Mouse (Mus musculus): ENCODE data around the gene Gabrb1. TPM values are rescaled to one million over a fixed set of nuclear protein-coding genes. Genes with fewer than 3 reads are reported as not detected.

Gabrb1 gene
- 0.37 and 1.1 TPM in 2 replicates for polyA plus RNA-seq (2015; fragmentation: Nextera tagmentation; extraction: Ambion mirVana)

DNA sequence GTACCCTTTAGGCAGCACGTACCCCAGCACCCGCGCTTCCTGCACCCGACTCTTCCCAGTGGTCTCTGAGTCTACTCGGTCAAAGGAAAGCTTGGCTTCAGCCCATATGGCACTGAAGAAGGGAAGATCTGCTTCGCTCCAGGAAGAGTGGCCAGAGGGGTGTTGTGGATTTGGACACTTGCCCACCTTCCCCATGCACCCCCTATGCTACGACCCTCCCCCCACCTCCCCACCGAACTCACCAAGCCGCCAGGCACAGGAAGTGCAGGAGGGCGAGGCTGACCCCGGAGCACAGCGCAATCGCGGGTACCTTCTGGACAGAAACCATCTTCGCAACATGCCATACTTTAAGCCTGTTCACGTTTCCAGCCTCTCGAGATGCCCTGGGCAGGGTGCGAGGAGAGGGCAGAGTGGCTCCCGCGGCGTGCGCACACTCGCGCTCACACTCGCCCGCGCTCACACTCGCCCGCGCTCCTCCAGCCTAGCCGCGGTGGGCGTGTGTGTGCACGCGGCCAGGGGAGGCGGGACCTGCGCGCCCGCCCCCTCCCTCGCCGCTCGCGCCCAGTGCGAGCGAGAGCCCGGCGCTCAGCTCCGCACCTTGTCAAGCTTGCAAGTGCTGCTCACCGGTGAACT is at the start of gene Gabrb1:
Gabrb1 (plus strand) TSS at position 632 of the 633 bp plus-strand sequence.
- no peaks in the 10 kb centered on the region for H3K36me3 ChIP-seq
- H3K9ac ChIP-seq, result peak within 1 kb of the TSS; percentile 26; the same call in 1 of the 2 replicates
- under 1% methylated on average over 49 of the region's 49 CpGs for WGBS
- peak within 1 kb of the TSS; percentile 99 for H3K4me2 ChIP-seq (replicated peaks)
- no peaks in the 10 kb centered on the region; the same call in 1 of the 2 replicates for H3K4me1 ChIP-seq (replicated peaks)
- H3K27ac ChIP-seq, result no peak within 1 kb of the TSS
- peak; percentile 94 for ATAC-seq
- peak within 1 kb of the TSS; percentile 52 for H3K4me3 ChIP-seq (replicated peaks)
- H3K27me3 ChIP-seq (replicated peaks), result peaks cover 20% of the 10 kb centered on the region
- H3K9me3 ChIP-seq, result no peaks in the 10 kb centered on the region

GRCm38 (mm10) chr5:71608735-71609134 is 49.2 kb upstream of the Gabrb1 start:
- no peaks in the 10 kb centered on the region for H3K4me1 ChIP-seq (replicated peaks)
- no peak overlapping the region for H3K4me3 ChIP-seq (replicated peaks)
- no peak for ATAC-seq
- WGBS, result 76% methylated on average over 1 of the region's 1 CpGs
- H3K9me3 ChIP-seq, result no peaks in the 10 kb centered on the region
- no peaks in the 10 kb centered on the region for H3K27me3 ChIP-seq (replicated peaks)
- H3K4me2 ChIP-seq (replicated peaks), result no peak overlapping the region
- H3K9ac ChIP-seq, result no peak overlapping the region
- H3K36me3 ChIP-seq, result no peaks in the 10 kb centered on the region
- H3K27ac ChIP-seq, result no peak overlapping the region

GRCm38 (mm10) chr5:71614311-71614710 is 43.6 kb upstream of the Gabrb1 start:
- no peaks in the 10 kb centered on the region for H3K27me3 ChIP-seq (replicated peaks)
- H3K36me3 ChIP-seq, result no peaks in the 10 kb centered on the region
- H3K4me3 ChIP-seq (replicated peaks), result no peak overlapping the region
- H3K4me2 ChIP-seq (replicated peaks), result no peak overlapping the region
- H3K9ac ChIP-seq, result no peak overlapping the region
- H3K9me3 ChIP-seq, result no peaks in the 10 kb centered on the region
- no peak for ATAC-seq
- no peak overlapping the region for H3K27ac ChIP-seq
- WGBS, result 89% methylated on average over 1 of the region's 1 CpGs
- no peaks in the 10 kb centered on the region for H3K4me1 ChIP-seq (replicated peaks)

GRCm38 (mm10) chr5:71616734-71617133 is 41.2 kb upstream of the Gabrb1 start:
- H3K36me3 ChIP-seq, result no peaks in the 10 kb centered on the region
- WGBS, result 65% methylated on average over 4 of the region's 4 CpGs
- H3K9me3 ChIP-seq, result no peaks in the 10 kb centered on the region
- H3K27ac ChIP-seq, result no peak overlapping the region
- no peaks in the 10 kb centered on the region for H3K27me3 ChIP-seq (replicated peaks)
- no peak overlapping the region for H3K4me2 ChIP-seq (replicated peaks)
- H3K4me3 ChIP-seq (replicated peaks), result no peak overlapping the region
- no peak for ATAC-seq
- H3K4me1 ChIP-seq (replicated peaks), result no peaks in the 10 kb centered on the region
- H3K9ac ChIP-seq, result no peak overlapping the region

GRCm38 (mm10) chr5:71627820-71628219 is 30.1 kb upstream of the Gabrb1 start:
- no peak for ATAC-seq
- no peaks in the 10 kb centered on the region for H3K27me3 ChIP-seq (replicated peaks)
- H3K4me1 ChIP-seq (replicated peaks), result no peaks in the 10 kb centered on the region
- H3K36me3 ChIP-seq, result no peaks in the 10 kb centered on the region
- H3K4me3 ChIP-seq (replicated peaks), result no peak overlapping the region
- no peak overlapping the region for H3K4me2 ChIP-seq (replicated peaks)
- no peaks in the 10 kb centered on the region for H3K9me3 ChIP-seq
- 89% methylated on average over 3 of the region's 3 CpGs for WGBS
- H3K27ac ChIP-seq, result no peak overlapping the region
- no peak overlapping the region for H3K9ac ChIP-seq

DNA sequence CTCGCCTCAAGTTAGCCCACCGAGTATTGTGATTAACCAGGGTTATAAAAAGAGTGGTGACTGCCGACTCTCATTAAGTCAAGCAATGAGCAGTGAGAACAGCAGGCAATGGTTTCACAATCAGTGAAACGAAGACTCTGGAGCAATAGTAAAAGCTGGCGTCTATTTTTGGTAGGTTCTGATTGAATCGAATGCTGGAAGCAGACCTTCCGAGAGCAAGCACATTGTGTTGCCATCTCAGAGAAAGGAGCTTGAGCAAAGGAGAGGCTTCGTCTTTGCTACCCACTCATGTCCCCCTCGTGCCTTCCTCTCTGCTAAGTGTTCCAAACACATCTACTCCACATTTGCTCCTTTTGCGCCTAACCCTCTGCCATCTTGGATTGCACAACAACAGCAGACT is 18.1 kb upstream of the Gabrb1 start:
- no peaks in the 10 kb centered on the region for H3K9me3 ChIP-seq
- no peaks in the 10 kb centered on the region for H3K36me3 ChIP-seq
- H3K4me2 ChIP-seq (replicated peaks), result no peak overlapping the region
- no peak overlapping the region for H3K27ac ChIP-seq
- H3K27me3 ChIP-seq (replicated peaks), result no peaks in the 10 kb centered on the region
- H3K4me3 ChIP-seq (replicated peaks), result no peak overlapping the region
- H3K4me1 ChIP-seq (replicated peaks), result no peaks in the 10 kb centered on the region
- no peak for ATAC-seq
- WGBS, result 81% methylated on average over 10 of the region's 10 CpGs
- H3K9ac ChIP-seq, result no peak overlapping the region

DNA sequence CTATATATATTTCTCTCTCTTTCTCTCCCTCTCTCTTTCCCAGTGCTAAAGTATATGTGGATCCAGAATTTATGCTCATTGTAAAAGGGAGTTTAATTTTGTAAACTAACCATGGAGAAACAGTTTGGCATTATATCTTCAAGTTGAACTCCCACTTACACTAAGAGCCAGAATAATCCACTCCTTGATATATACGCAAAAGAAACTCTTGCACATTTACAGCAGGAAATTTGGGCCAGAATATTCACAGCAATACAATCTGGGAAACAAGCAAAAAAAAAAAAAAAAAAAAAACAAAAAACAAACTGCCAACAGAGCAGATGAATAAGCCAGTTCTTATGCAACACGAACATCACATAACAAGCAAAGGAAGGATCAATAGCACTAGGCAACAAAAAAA is 9.8 kb upstream of the Gabrb1 start:
- H3K4me1 ChIP-seq (replicated peaks), result no peaks in the 10 kb centered on the region
- no peak for ATAC-seq
- H3K27me3 ChIP-seq (replicated peaks), result no peaks in the 10 kb centered on the region
- H3K36me3 ChIP-seq, result no peaks in the 10 kb centered on the region
- WGBS, result 81% methylated on average over 2 of the region's 2 CpGs
- H3K4me3 ChIP-seq (replicated peaks), result no peak overlapping the region
- no peak overlapping the region for H3K27ac ChIP-seq
- H3K4me2 ChIP-seq (replicated peaks), result no peak overlapping the region
- H3K9ac ChIP-seq, result no peak overlapping the region
- H3K9me3 ChIP-seq, result no peaks in the 10 kb centered on the region

DNA sequence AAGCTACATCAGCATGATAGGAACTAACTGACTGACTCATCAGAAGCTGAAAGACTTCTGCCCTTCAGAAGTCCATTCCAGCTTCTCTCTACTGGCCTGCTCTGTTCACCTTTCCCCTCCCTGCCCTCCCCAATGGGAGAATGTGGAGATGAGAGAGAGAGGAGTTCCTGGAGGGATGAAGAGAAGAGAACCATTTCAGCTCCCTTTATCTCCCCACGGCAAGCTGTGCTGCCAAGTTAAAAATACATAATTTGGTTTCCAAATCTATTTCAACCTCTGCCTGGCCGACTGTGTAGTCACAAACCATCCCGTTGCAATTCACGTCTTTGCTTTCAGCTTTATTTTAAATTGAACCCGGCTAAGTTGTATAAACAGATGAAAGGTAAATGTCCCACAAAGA is 3.9 kb upstream of the Gabrb1 start:
- no peak for ATAC-seq

DNA sequence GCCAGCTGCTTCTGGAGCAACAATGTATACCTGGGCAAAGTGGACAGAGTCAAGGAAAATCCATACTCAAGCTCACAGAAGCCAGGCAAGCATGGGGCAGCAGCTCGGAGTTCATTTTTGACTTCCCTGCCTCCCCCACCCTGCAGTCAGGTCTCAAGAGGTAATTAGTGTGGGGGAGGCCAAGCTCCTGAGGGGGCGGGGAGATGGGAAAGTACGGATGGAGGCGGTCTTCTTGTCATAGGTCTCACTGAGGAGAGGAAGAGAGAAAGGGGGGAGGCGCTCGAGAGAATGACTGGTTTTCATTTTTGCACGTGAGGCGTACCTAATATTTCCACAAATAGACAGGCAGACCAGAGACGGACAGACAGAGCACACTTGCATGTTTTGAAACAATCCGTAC is 1.1 kb upstream of the Gabrb1 start:
- H3K4me1 ChIP-seq (replicated peaks), result no peaks in the 10 kb centered on the region; the same call in 1 of the 2 replicates
- no peak for ATAC-seq
- no peaks in the 10 kb centered on the region for H3K9me3 ChIP-seq
- 0 out of 2 replicates have a peak overlapping the region, but pooled peaks have one; percentile 52 for H3K4me3 ChIP-seq (replicated peaks)
- peaks cover 20% of the 10 kb centered on the region for H3K27me3 ChIP-seq (replicated peaks)
- H3K9ac ChIP-seq, result no peak overlapping the region
- no peaks in the 10 kb centered on the region for H3K36me3 ChIP-seq
- 8% methylated on average over 10 of the region's 10 CpGs for WGBS
- H3K4me2 ChIP-seq (replicated peaks), result peak overlapping the region; percentile 99
- H3K27ac ChIP-seq, result no peak overlapping the region

More for the DNA sequence above, 3.9 kb upstream of the Gabrb1 start:
- Histone ChIP-seq H3K4me3 (replicated peaks) (no peak overlapping the region), H3K9ac (no peak overlapping the region), H3K4me2 (replicated peaks) (no peak overlapping the region), H3K27me3 (replicated peaks) (peaks cover 20% of the 10 kb centered on the region), H3K9me3 (no peaks in the 10 kb centered on the region), H3K4me1 (replicated peaks) (no peaks in the 10 kb centered on the region; the same call in 1 of the 2 replicates), H3K36me3 (no peaks in the 10 kb centered on the region), H3K27ac (no peak overlapping the region)
- 55% methylated on average over 5 of the region's 5 CpGs for WGBS

DNA sequence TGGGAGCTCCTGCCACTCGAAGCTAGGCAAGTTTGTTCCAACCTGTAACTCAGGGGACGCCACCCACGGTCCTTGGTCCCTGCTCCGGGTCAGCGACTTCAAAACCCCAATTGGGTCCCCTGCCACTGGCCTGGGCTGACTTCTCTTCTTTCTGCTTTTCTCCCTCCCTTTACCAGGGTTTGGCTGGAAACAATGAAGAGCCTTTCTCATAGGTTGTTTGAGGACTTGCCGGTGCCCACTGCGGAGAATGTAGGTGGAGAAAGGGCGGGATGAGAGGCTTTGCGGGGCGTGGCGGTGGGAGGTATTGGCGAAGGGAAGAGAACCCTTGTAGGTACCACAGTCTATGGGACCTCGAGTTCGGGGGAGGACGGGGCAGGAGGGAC is 193 bp downstream of the Gabrb1 start, which contains the start of gene Gabra4:
Gabra4 (minus strand) TSS at position 194 of the 383 bp plus-strand sequence.
- under 1% methylated on average over 15 of the region's 15 CpGs for WGBS
- Histone ChIP-seq H3K4me1 (replicated peaks) (no peaks in the 10 kb centered on the region; the same call in 1 of the 2 replicates), H3K27me3 (replicated peaks) (peaks cover 20% of the 10 kb centered on the region), H3K27ac (no peak within 1 kb of the TSS), H3K9ac (peak within 1 kb of the TSS; percentile 26; the same call in 1 of the 2 replicates), H3K36me3 (no peaks in the 10 kb centered on the region), H3K4me2 (replicated peaks) (peak within 1 kb of the TSS; percentile 99), H3K9me3 (no peaks in the 10 kb centered on the region), H3K4me3 (replicated peaks) (peak within 1 kb of the TSS; percentile 52)
- peak; percentile 74 for ATAC-seq

DNA sequence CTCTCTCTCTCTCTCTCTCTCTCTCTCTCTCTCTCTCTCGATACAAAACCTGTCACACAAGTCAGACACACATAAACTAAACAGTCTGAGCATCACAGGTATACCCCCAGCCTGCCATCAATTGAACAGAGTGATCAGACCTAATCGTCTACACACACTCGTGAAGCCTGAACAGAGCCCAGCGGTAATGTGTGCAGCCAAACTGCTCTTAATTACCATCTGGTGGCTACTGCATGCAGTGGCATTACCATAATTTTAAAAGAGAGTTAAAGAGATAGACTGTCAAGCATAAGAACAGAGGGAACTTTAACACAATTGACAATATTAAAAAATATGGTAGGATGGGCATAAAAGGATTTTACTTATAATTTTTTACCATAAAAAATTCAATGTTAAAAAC is 7.7 kb downstream of the Gabrb1 start:
- Histone ChIP-seq H3K4me2 (replicated peaks) (no peak overlapping the region), H3K4me1 (replicated peaks) (no peaks in the 10 kb centered on the region), H3K36me3 (no peaks in the 10 kb centered on the region), H3K9ac (no peak overlapping the region), H3K27me3 (replicated peaks) (no peaks in the 10 kb centered on the region), H3K9me3 (no peaks in the 10 kb centered on the region), H3K4me3 (replicated peaks) (no peak overlapping the region), H3K27ac (no peak overlapping the region)
- 57% methylated on average over 4 of the region's 4 CpGs for WGBS
- ATAC-seq, result no peak

- Histone ChIP-seq H3K36me3 (no peaks in the 10 kb centered on the region), H3K4me2 (replicated peaks) (peak overlapping the region; percentile 89), H3K9me3 (no peaks in the 10 kb centered on the region), H3K27me3 (replicated peaks) (no peaks in the 10 kb centered on the region; the same call in 1 of the 2 replicates), H3K4me3 (replicated peaks) (peak overlapping the region; percentile 46), H3K4me1 (replicated peaks) (0 out of 2 replicates have a peak, but pooled peaks cover 5% of the 10 kb centered on the region), H3K9ac (no peak overlapping the region), H3K27ac (no peak overlapping the region)
- 1% methylated on average over 19 of the region's 19 CpGs for WGBS
- peak; percentile 61; the same call in 1 of the 2 replicates for ATAC-seq
Measured at GRCm38 (mm10) chr5:71699696-71700467, 42.0 kb downstream of the Gabrb1 start.
